Comparison of ENCODE assay signal across 8 mouse cellular contexts in genomic region chr10:67672281-67672680, GRCm38 (mm10).
DNase-seq lines count a peak whose midpoint lies in the region; ATAC-seq and TF ChIP-seq lines count a peak whose summit lies in the region.

No protein-coding gene starts in this region.

- H3K36me3 ChIP-seq in lung, embryonic 15.5 days = no peaks in the 10 kb centered on the region
- H3K36me3 ChIP-seq in heart, embryonic 14.5 days (ENCODE audit: control insufficient read depth, insufficient read depth, low read length) = no peaks in the 10 kb centered on the region

- no peak overlapping the region for H3K27ac ChIP-seq in cerebellum, adult 2 months (ENCODE audit: insufficient read depth, low read length)
- H3K27ac ChIP-seq in lung, embryonic 15.5 days = no peak overlapping the region
- H3K27ac ChIP-seq in heart, embryonic 14.5 days (replicated peaks in 1 of 2; ENCODE audit: control insufficient read depth in 1 of 2, insufficient read depth in 1 of 2, low read depth in 2 of 2, low read length in 2 of 2) = peak overlapping the region; percentile 57 to 69

- no peaks in the 10 kb centered on the region for H3K27me3 ChIP-seq in cerebellum, adult 2 months (ENCODE audit: control insufficient read depth, insufficient read depth, low read length)
- H3K27me3 ChIP-seq in lung, embryonic 15.5 days = no peaks in the 10 kb centered on the region
- no peaks in the 10 kb centered on the region for H3K27me3 ChIP-seq in heart, embryonic 14.5 days (ENCODE audit: control insufficient read depth, insufficient read depth, low read length)

- peak; percentile 10 to 32 for DNase-seq in cerebellum, adult 2 months
- DNase-seq in cerebellum, adult 8-10 months = no peak
- DNase-seq in lung, adult 18-20 months = no peak
- DNase-seq in kidney, postnatal 25 days = peak; percentile 48 to 57
- DNase-seq in left cerebral cortex, adult 8-10 months (ENCODE audit: low spot score in 2 of 2) = no peak

- H3K9me3 ChIP-seq in lung, embryonic 15.5 days = no peaks in the 10 kb centered on the region
- H3K9me3 ChIP-seq in heart, embryonic 14.5 days (ENCODE audit: control insufficient read depth, low read length) = no peaks in the 10 kb centered on the region

- no peak for TF ChIP-seq CTCF in cerebellum, adult 2 months (IDR thresholded peaks at IDR 0.05; ENCODE audit: borderline replicate concordance, insufficient read depth, low read depth, low read length)

- peak; percentile 42; the same call in 1 of the 2 replicates for ATAC-seq in lung, embryonic 15.5 days (ENCODE audit: borderline replicate concordance, extremely low read depth, low FRiP score, low TSS enrichment)
- ATAC-seq in heart, embryonic 14.5 days (ENCODE audit: insufficient number of reproducible peaks, insufficient read depth, low FRiP score, low read depth) = peak; percentile 78
- ATAC-seq in erythroid progenitor cell, adult 5-6 weeks (replicated peaks; ENCODE audit: low FRiP score, poor library complexity, severe bottlenecking) = no peak

- no peaks in the 10 kb centered on the region for H3K4me1 ChIP-seq in cerebellum, adult 2 months (ENCODE audit: control insufficient read depth, insufficient read depth, low read length)
- H3K4me1 ChIP-seq in lung, embryonic 15.5 days = 0 out of 2 replicates have a peak, but pooled peaks cover 6% of the 10 kb centered on the region
- peaks cover 7 to 14% of the 10 kb centered on the region in 2 experiments for H3K4me1 ChIP-seq in heart, embryonic 14.5 days (ENCODE audit: control insufficient read depth in 2 of 2, insufficient read depth in 2 of 2, low read length in 2 of 2)

- TF ChIP-seq POLR2A in cerebellum, adult 2 months (IDR thresholded peaks at IDR 0.05; ENCODE audit: borderline replicate concordance, insufficient read depth, low read length) = no peak

- 9% methylated on average over 8 of the region's 8 CpGs for WGBS in cerebellum, adult 2 months
- WGBS in lung, embryonic 15.5 days = 47% methylated on average over 8 of the region's 8 CpGs
- 21% methylated on average over 8 of the region's 8 CpGs for WGBS in heart, embryonic 14.5 days

- no peak overlapping the region for H3K4me3 ChIP-seq in cerebellum, adult 2 months (replicated peaks; ENCODE audit: insufficient read depth, low read depth, low read length)
- no peak overlapping the region for H3K4me3 ChIP-seq in lung, embryonic 15.5 days
- no peak overlapping the region for H3K4me3 ChIP-seq in heart, embryonic 14.5 days (ENCODE audit: control insufficient read depth in 1 of 2, insufficient read depth in 1 of 2, low read depth in 1 of 2, low read length in 2 of 2)

- no peak overlapping the region for H3K9ac ChIP-seq in lung, embryonic 15.5 days
- H3K9ac ChIP-seq in heart, embryonic 14.5 days (ENCODE audit: low read length) = peak overlapping the region; percentile 55; the same call in 1 of the 2 replicates

- H3K4me2 ChIP-seq in lung, embryonic 15.5 days = no peak overlapping the region
- H3K4me2 ChIP-seq in heart, embryonic 14.5 days (ENCODE audit: low read length) = peak overlapping the region; percentile 54

Comparison
In these comparisons a context has a peak if more than half of its experiments do, and no peak if none do; other contexts are left out.
1. DNase-seq: peak in cerebellum, adult 2 months (2 of 2) and kidney, postnatal 25 days (2 of 2); none in cerebellum, adult 8-10 months (single experiment), lung, adult 18-20 months (0 of 2) and left cerebral cortex, adult 8-10 months (0 of 2).
2. H3K27ac ChIP-seq: peak in heart, embryonic 14.5 days (2 of 2); none in cerebellum, adult 2 months (single experiment) and lung, embryonic 15.5 days (single experiment).